Mouse (Mus musculus): ENCODE measurements around the gene Rnf11.

DNA sequence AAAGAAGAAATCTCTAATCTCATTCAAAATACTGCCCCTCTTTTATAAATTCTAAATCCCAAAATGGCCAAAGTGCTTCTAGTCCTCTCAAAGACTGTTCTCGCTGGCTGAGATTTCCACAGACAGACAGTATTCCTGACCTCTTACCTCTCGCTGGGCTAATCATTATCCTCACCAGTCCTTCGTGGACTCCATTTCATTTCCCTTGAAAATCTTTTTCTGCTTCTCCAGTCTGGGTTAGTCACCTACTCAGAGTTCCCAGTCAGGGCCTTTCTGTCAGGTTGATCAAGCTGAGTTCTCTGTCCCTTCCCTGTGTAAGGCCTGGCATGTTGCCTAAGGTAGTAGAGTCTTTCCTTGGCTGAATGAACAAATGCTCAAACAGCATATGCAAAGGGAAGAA lies 7.1 kb downstream of the Rnf11 start:
- TF ChIP-seq CTCF (IDR thresholded peaks at IDR 0.05; ENCODE audit: low read depth, low read length) (no peak), POLR2A (IDR thresholded peaks at IDR 0.05; ENCODE audit: extremely low read depth, insufficient read depth, low read length) (no peak)

Measured in liver, adult 2 months (tissue).